Mouse (Mus musculus): ENCODE data around the gene Slamf6. TPM values are rescaled to one million over a fixed set of nuclear protein-coding genes. Genes with fewer than 3 reads are reported as not detected.

Gene Slamf6
- total and polyA plus RNA-seq, 3 experiments = 0.01 TPM; not detected in 2

GRCm38 (mm10) chr1:171920989-171921621 lies 3.8 kb downstream of the Slamf6 start (continued):
- TF ChIP-seq E2F4 (IDR thresholded peaks at IDR 0.05; ENCODE audit: borderline replicate concordance, low read depth, low read length) (no peak), HCFC1 (IDR thresholded peaks at IDR 0.05; ENCODE audit: low read depth, low read length) (no peak), TCF12 (IDR thresholded peaks at IDR 0.05; ENCODE audit: low read depth, low read length) (peak; percentile 92)

- H3K4me3 ChIP-seq (ENCODE audit: control insufficient read depth in 1 of 2, insufficient read depth in 1 of 2, low read depth in 2 of 2, low read length in 2 of 2) = no peak overlapping the region; a peak in 1 of 4 replicates
- DNase-seq (ENCODE audit: low read depth, low spot score) = no peak
- H3K36me3 ChIP-seq (ENCODE audit: control insufficient read depth in 1 of 2, insufficient read depth in 2 of 2, low read length in 2 of 2) = peaks cover 0 to 18% of the 10 kb centered on the region in 2 experiments; a peak in 2 of 4 replicates
- no peak overlapping the region for H3K9ac ChIP-seq (ENCODE audit: control insufficient read depth, low read depth, low read length, poor library complexity, severe bottlenecking)
- no peaks in the 10 kb centered on the region for H3K79me2 ChIP-seq (ENCODE audit: control insufficient read depth, insufficient read depth, low read length, poor library complexity)
- no peak for TF ChIP-seq EP300 (IDR thresholded peaks at IDR 0.05; ENCODE audit: low read depth in 1 of 2, low read length in 2 of 2)
- TF ChIP-seq MEF2A (IDR thresholded peaks at IDR 0.05; ENCODE audit: extremely low read depth, insufficient replicate concordance, low read depth, low read length, poor library complexity, severe bottlenecking) = no peak
- TF ChIP-seq POLR2AphosphoS2 (IDR thresholded peaks at IDR 0.05; ENCODE audit: low read length) = no peak
- no peak for TF ChIP-seq JUND (IDR thresholded peaks at IDR 0.05; ENCODE audit: low read depth, low read length)
- no peak for TF ChIP-seq MAFK (IDR thresholded peaks at IDR 0.05; ENCODE audit: borderline replicate concordance, low read depth, low read length)
- TF ChIP-seq ZKSCAN1 (IDR thresholded peaks at IDR 0.05; ENCODE audit: low read depth, low read length) = no peak
- TF ChIP-seq TAL1 (IDR thresholded peaks at IDR 0.05; ENCODE audit: low read length) = no peak
- TF ChIP-seq MXI1 (IDR thresholded peaks at IDR 0.05; ENCODE audit: low read depth, low read length) = no peak
- no peak for TF ChIP-seq KAT2A (conservative IDR thresholded peaks at IDR 0.05; ENCODE audit: low read depth, low read length)
- peak overlapping the region; percentile 62 for H3K27ac ChIP-seq (ENCODE audit: control insufficient read depth, low read depth, low read length)
- H3K27me3 ChIP-seq (ENCODE audit: control insufficient read depth in 1 of 2, insufficient read depth in 2 of 2, low read length in 2 of 2) = no peaks in the 10 kb centered on the region
- peaks cover 13 to 16% of the 10 kb centered on the region in 2 experiments for H3K4me1 ChIP-seq (ENCODE audit: control insufficient read depth in 1 of 2, insufficient read depth in 2 of 2, low read length in 2 of 2)
- no peaks in the 10 kb centered on the region for H3K9me3 ChIP-seq (replicated peaks; ENCODE audit: insufficient read depth, low read length)
Measured at GRCm38 (mm10) chr1:171921641-171922040, 4.3 kb downstream of the Slamf6 start.

- TF ChIP-seq ZMIZ1 (IDR thresholded peaks at IDR 0.05; ENCODE audit: low read depth, low read length) (no peak), JUND (IDR thresholded peaks at IDR 0.05; ENCODE audit: low read depth, low read length) (no peak), MAX (IDR thresholded peaks at IDR 0.05; ENCODE audit: low read length) (no peak), MXI1 (IDR thresholded peaks at IDR 0.05; ENCODE audit: low read depth, low read length) (no peak), RAD21 (IDR thresholded peaks at IDR 0.05; ENCODE audit: low read depth, low read length) (no peak), ZNF384 (IDR thresholded peaks at IDR 0.05; ENCODE audit: low read depth, low read length) (no peak), NELFE (IDR thresholded peaks at IDR 0.05; ENCODE audit: low read depth, low read length) (no peak), MYC (IDR thresholded peaks at IDR 0.05; ENCODE audit: low read depth, low read length) (no peak), SIN3A (IDR thresholded peaks at IDR 0.05; ENCODE audit: low read length) (no peak), UBTF (IDR thresholded peaks at IDR 0.05; ENCODE audit: borderline replicate concordance, insufficient read depth, low read depth, low read length) (no peak), TBP (IDR thresholded peaks at IDR 0.05; ENCODE audit: low read depth, low read length) (no peak), USF2 (IDR thresholded peaks at IDR 0.05; ENCODE audit: borderline replicate concordance in 1 of 2, insufficient read depth in 1 of 2, low read depth in 1 of 2, low read length in 2 of 2) (no peak), TCF12 (IDR thresholded peaks at IDR 0.05; ENCODE audit: low read depth, low read length) (no peak), ELF1 (IDR thresholded peaks at IDR 0.05; ENCODE audit: low read depth, low read length) (no peak)
- peaks cover 10 to 13% of the 10 kb centered on the region in 2 experiments for H3K4me1 ChIP-seq (ENCODE audit: control insufficient read depth in 1 of 2, insufficient read depth in 2 of 2, low read length in 2 of 2)
- no peak overlapping the region for H3K27ac ChIP-seq (ENCODE audit: control insufficient read depth, low read depth, low read length)
- H3K27me3 ChIP-seq (ENCODE audit: control insufficient read depth in 1 of 2, insufficient read depth in 2 of 2, low read length in 2 of 2) = no peaks in the 10 kb centered on the region
- H3K79me2 ChIP-seq (ENCODE audit: control insufficient read depth, insufficient read depth, low read length, poor library complexity) = no peaks in the 10 kb centered on the region
- DNase-seq (ENCODE audit: low read depth, low spot score) = no peak
- H3K9ac ChIP-seq (ENCODE audit: control insufficient read depth, low read depth, low read length, poor library complexity, severe bottlenecking) = no peak overlapping the region
- peaks cover 0 to 18% of the 10 kb centered on the region in 2 experiments; a peak in 2 of 4 replicates for H3K36me3 ChIP-seq (ENCODE audit: control insufficient read depth in 1 of 2, insufficient read depth in 2 of 2, low read length in 2 of 2)
- H3K9me3 ChIP-seq (replicated peaks; ENCODE audit: insufficient read depth, low read length) = no peaks in the 10 kb centered on the region
- H3K4me3 ChIP-seq (ENCODE audit: control insufficient read depth in 1 of 2, insufficient read depth in 1 of 2, low read depth in 2 of 2, low read length in 2 of 2) = no peak overlapping the region
Measured at GRCm38 (mm10) chr1:171922844-171923243, 5.5 kb downstream of the Slamf6 start.

Measured in MEL (cell line).